ENCODE assay signal across 32 mouse cellular contexts in genomic region chr4:139964406-139964805, GRCm38 (mm10). TPM values are rescaled to one million over a fixed set of nuclear protein-coding genes. Genes with fewer than 3 reads are reported as not detected.
A peak's percentile ranks its signal among the peaks of the same experiment; 100 is the strongest.
DNase-seq lines count a peak whose midpoint lies in the region; ATAC-seq and TF ChIP-seq lines count a peak whose summit lies in the region.
"Had no signal": no experiment of that assay in that cellular context is flagged by ENCODE, and none has a peak within 500 bp of the region (broad histone marks: within the 10 kb centered on the region; RNA-seq: fewer than 3 reads in every experiment).

No protein-coding gene starts in this region.

- TF ChIP-seq CTCF in liver, adult 2 months (IDR thresholded peaks at IDR 0.05; ENCODE audit: low read depth, low read length), result no peak

- H3K4me3 ChIP-seq in liver, adult 2 months (ENCODE audit: insufficient read depth, low read depth, low read length), result no peak overlapping the region
- no peak overlapping the region for H3K4me3 ChIP-seq in liver, embryonic 11.5 days (ENCODE audit: low read depth, low read length)
- H3K4me3 ChIP-seq in kidney, embryonic 15.5 days (replicated peaks), result peak overlapping the region; percentile 36
- H3K4me3 ChIP-seq: embryonic facial prominence, embryonic 10.5 days; embryonic facial prominence, embryonic 15.5 days; forebrain, embryonic 12.5 days; hindbrain, embryonic 15.5 days; limb, embryonic 12.5 days; liver, embryonic 12.5 days; stomach, embryonic 15.5 days had no signal

- H3K79me2 ChIP-seq in liver, adult 2 months (ENCODE audit: control insufficient read depth, insufficient read depth, low read length), result peaks cover 10% of the 10 kb centered on the region; the same call in 1 of the 2 replicates

- H3K4me2 ChIP-seq in liver, embryonic 11.5 days, result no peak overlapping the region
- peak overlapping the region; percentile 54 for H3K4me2 ChIP-seq in kidney, embryonic 15.5 days
- H3K4me2 ChIP-seq: embryonic facial prominence, embryonic 15.5 days; forebrain, embryonic 12.5 days; heart, embryonic 11.5 days; hindbrain, embryonic 15.5 days; limb, embryonic 12.5 days; liver, embryonic 12.5 days; midbrain, embryonic 11.5 days; stomach, embryonic 15.5 days had no signal

- peak overlapping the region; percentile 89 for H3K27ac ChIP-seq in liver, adult 2 months (replicated peaks; ENCODE audit: insufficient read depth, low read depth, low read length)
- H3K27ac ChIP-seq in liver, embryonic 11.5 days (ENCODE audit: low read depth, low read length), result no peak overlapping the region
- no peak overlapping the region for H3K27ac ChIP-seq in kidney, embryonic 15.5 days
- H3K27ac ChIP-seq: embryonic facial prominence, embryonic 10.5 days; embryonic facial prominence, embryonic 15.5 days; forebrain, embryonic 12.5 days; hindbrain, embryonic 15.5 days; limb, embryonic 12.5 days; liver, embryonic 12.5 days; stomach, embryonic 15.5 days had no signal

- peaks cover 41% of the 10 kb centered on the region for H3K4me1 ChIP-seq in liver, adult 2 months (ENCODE audit: control insufficient read depth, insufficient read depth, low read length)
- H3K4me1 ChIP-seq in liver, embryonic 11.5 days (replicated peaks; ENCODE audit: control insufficient read depth, insufficient read depth, low read length), result 0 out of 2 replicates have a peak, but pooled peaks cover 2% of the 10 kb centered on the region
- H3K4me1 ChIP-seq in kidney, embryonic 15.5 days, result peaks cover 43% of the 10 kb centered on the region
- H3K4me1 ChIP-seq: liver, embryonic 12.5 days had no signal

- TF ChIP-seq POLR2A in liver, adult 2 months (IDR thresholded peaks at IDR 0.05; ENCODE audit: extremely low read depth, insufficient read depth, low read length), result no peak

- no peak for ATAC-seq in liver, embryonic 11.5 days (replicated peaks; ENCODE audit: low FRiP score)
- no peak for ATAC-seq in kidney, embryonic 15.5 days (replicated peaks; ENCODE audit: low FRiP score)
- ATAC-seq: forebrain, postnatal 0 days; liver, embryonic 12.5 days; liver, postnatal 0 days; midbrain, embryonic 16.5 days had no signal

- no peaks in the 10 kb centered on the region for H3K36me3 ChIP-seq in liver, adult 2 months (ENCODE audit: control insufficient read depth, insufficient read depth, low read length)
- no peaks in the 10 kb centered on the region for H3K36me3 ChIP-seq in liver, embryonic 11.5 days (ENCODE audit: control insufficient read depth, insufficient read depth, low read length)
- H3K36me3 ChIP-seq in kidney, embryonic 15.5 days, result peaks cover 4% of the 10 kb centered on the region
- H3K36me3 ChIP-seq: embryonic facial prominence, embryonic 10.5 days; embryonic facial prominence, embryonic 15.5 days; forebrain, embryonic 12.5 days; hindbrain, embryonic 15.5 days; limb, embryonic 12.5 days; liver, embryonic 12.5 days; stomach, embryonic 15.5 days had no signal

- H3K27me3 ChIP-seq in liver, adult 2 months (ENCODE audit: control insufficient read depth, insufficient read depth, low read length), result no peaks in the 10 kb centered on the region
- no peaks in the 10 kb centered on the region for H3K27me3 ChIP-seq in liver, embryonic 11.5 days (replicated peaks; ENCODE audit: control insufficient read depth, insufficient read depth, low read length)
- H3K27me3 ChIP-seq in kidney, embryonic 15.5 days, result no peaks in the 10 kb centered on the region
- H3K27me3 ChIP-seq: CH12.LX; embryonic facial prominence, embryonic 15.5 days; hindbrain, embryonic 15.5 days; stomach, embryonic 15.5 days had no signal

- H3K9me3 ChIP-seq in liver, embryonic 11.5 days (ENCODE audit: control insufficient read depth, low read length), result no peaks in the 10 kb centered on the region
- H3K9me3 ChIP-seq in kidney, embryonic 15.5 days (replicated peaks), result no peaks in the 10 kb centered on the region
- H3K9me3 ChIP-seq: embryonic facial prominence, embryonic 10.5 days; embryonic facial prominence, embryonic 15.5 days; forebrain, embryonic 12.5 days; hindbrain, embryonic 15.5 days; limb, embryonic 12.5 days; stomach, embryonic 15.5 days had no signal

- peak; percentile 57 for DNase-seq in heart, adult 11 months
- DNase-seq in heart, postnatal 10 days, result no peak
- peak; percentile 61 for DNase-seq in liver, adult 2 months (ENCODE audit: extremely low read depth, low read depth, low spot score)
- no peak for DNase-seq in liver, embryonic 11.5 days (ENCODE audit: low spot score)
- DNase-seq in kidney, postnatal 36 days, result peak; percentile 68 to 74
- DNase-seq in testis, postnatal 14 days (ENCODE audit: low spot score), result no peak
- DNase-seq in gastrocnemius, adult 8-10 months (ENCODE audit: low spot score in 2 of 2), result no peak
- DNase-seq: adrenal gland, postnatal 10 days; cerebellum, adult 11-12 months; cerebellum, adult 9-11 months; forebrain, postnatal 0 days; gastrocnemius, postnatal 10 days; liver, postnatal 0 days; lung, postnatal 36 days; right cerebral cortex, postnatal 25 days; thymus, adult 18-20 months; thymus, postnatal 25 days had no signal

- 39% methylated on average over 5 of the region's 5 CpGs for WGBS in liver, adult 2 months
- WGBS in liver, embryonic 11.5 days, result 77% methylated on average over 4 of the region's 5 CpGs
- 84% methylated on average over 5 of the region's 5 CpGs for WGBS in kidney, embryonic 15.5 days

- intact Hi-C loops in heart, postnatal 10 days (cut with DNase I), result no loop called here

- peak overlapping the region; percentile 67; the same call in 1 of the 2 replicates for H3K9ac ChIP-seq in liver, adult 2 months (ENCODE audit: low read depth, low read length)
- H3K9ac ChIP-seq in liver, embryonic 11.5 days (ENCODE audit: low read depth, low read length), result no peak overlapping the region
- no peak overlapping the region for H3K9ac ChIP-seq in kidney, embryonic 15.5 days
- H3K9ac ChIP-seq: embryonic facial prominence, embryonic 15.5 days; forebrain, embryonic 12.5 days; forebrain, postnatal 0 days; hindbrain, embryonic 15.5 days; limb, embryonic 12.5 days; liver, embryonic 12.5 days; liver, postnatal 0 days; stomach, embryonic 15.5 days had no signal

RNA-seq across cellular contexts. Expression of gene Klhdc7a, which starts 3.4 kb away (rescaled TPM):
- total RNA-seq in heart, postnatal 10 days (2021), result 1 to 10 TPM in 1 of 2 experiments, under 1 TPM in 1; 0.81 to 1.9 TPM
- total RNA-seq in liver, adult 2 months (2014; rRNA removed), result 5.2 and 6.8 TPM in 2 replicates
- polyA plus RNA-seq in liver, adult 2 months (2012; rRNA removed), result 4.4 and 7.8 TPM in 2 replicates
- 0.03 TPM in 1 of 2 replicates, not detected in the other for polyA plus RNA-seq in liver, embryonic 11.5 days (2014; fragmentation: Nextera tagmentation; extraction: Ambion mirVana)
- 5.8 and 6.5 TPM in 2 replicates for polyA plus RNA-seq in kidney, embryonic 15.5 days (2015; fragmentation: Nextera tagmentation; extraction: Ambion mirVana)
- total RNA-seq in gastrocnemius, adult 8-10 months (2022), result under 1 TPM; 0.07 to 0.88 (median 0.30) TPM
- total RNA-seq: CH12.LX; hematopoietic stem cell, adult 5-6 weeks; megakaryocyte, adult 5-6 weeks; neutrophil, adult 5-6 weeks had no signal
- polyA plus RNA-seq: limb, embryonic 12.5 days had no signal

Comparison
In these comparisons a context has a peak if more than half of its experiments do, and no peak if none do; other contexts are left out.
1. DNase-seq: peak in heart, adult 11 months (single experiment), liver, adult 2 months (single experiment) and kidney, postnatal 36 days (2 of 2); none in heart, postnatal 10 days (0 of 2), liver, embryonic 11.5 days (single experiment), testis, postnatal 14 days (single experiment) and gastrocnemius, adult 8-10 months (0 of 2).